Mouse (Mus musculus) left cerebral cortex, adult 8-10 months (tissue): ENCODE measurements around the gene Otos. TPM values are rescaled to one million over a fixed set of nuclear protein-coding genes. Genes with fewer than 3 reads are reported as not detected.

ENCODE experiments used
- DNase-seq, 2 experiments: peaks; one replicate each; pipeline ENCODE4 v3.0.0; 2022; ENCODE audit warnings: low spot score in 2 of 2
- total RNA-seq, 4 experiments: library from RNA; stranded (reverse); gene quantifications; 2 replicates each; pipeline ENCODE4 v1.2.4; 2022

Otos gene
- total RNA-seq, 4 experiments from 2014 or later = 0.58 to 0.68 TPM; not detected in 2

DNA sequence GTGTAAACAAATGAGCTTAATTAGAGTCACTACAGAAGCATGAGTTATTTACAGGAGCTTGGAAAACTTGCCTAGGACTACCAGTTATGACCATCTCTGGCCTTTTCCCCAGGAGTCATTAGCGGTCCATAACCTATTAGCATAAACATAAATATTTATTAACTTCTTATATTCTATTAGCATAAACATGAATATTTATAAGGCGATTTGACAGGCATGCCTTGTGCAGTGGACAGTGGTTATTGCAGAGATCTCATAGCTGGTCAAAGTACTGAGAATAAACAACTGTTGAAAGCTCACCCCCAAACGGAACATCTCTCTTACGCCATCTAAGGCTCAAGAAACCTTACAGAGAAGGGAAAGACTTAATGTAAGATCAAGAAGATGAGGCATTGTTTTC is 35.5 kb downstream of the Otos start:
- no peak for DNase-seq

DNA sequence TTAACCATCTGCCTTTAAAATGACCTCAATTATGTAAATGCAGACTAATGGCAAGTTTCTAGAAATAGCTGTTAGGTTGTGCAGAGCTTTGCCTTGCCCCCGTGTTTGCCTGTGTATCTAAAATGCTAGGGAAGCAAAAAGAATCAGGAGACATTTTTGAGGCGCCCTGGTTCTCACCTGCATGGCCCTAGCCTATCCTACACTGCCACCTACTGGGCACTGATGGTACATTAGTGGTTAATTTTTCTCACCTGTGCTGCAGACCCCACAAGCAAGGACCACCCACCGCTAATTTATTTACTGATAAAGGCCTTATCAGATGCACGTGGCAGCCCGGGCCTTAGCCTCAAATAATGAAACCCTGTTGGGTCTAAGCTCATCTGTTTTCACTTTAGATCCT is 37.6 kb downstream of the Otos start:
- peak; percentile 21 to 43 for DNase-seq

DNA sequence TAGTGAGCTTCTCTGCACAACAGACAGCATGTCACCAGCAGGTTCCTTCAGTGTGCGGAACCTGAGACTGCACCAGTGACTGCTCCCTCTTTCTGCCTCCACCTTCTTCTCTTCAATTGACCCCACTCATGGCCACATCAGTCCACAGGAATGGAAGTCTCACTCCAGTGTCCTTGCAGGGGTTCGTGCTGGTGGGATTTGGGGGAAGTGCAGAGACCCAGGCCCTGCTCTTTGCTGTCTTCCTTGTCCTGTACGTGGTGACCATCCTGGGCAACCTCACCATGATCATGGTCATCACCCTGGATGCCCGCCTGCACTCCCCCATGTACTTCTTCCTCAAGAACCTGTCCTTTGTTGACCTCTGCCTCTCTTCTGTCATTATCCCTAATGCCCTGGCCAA is 40.9 kb downstream of the Otos start:
- DNase-seq = no peak

DNA sequence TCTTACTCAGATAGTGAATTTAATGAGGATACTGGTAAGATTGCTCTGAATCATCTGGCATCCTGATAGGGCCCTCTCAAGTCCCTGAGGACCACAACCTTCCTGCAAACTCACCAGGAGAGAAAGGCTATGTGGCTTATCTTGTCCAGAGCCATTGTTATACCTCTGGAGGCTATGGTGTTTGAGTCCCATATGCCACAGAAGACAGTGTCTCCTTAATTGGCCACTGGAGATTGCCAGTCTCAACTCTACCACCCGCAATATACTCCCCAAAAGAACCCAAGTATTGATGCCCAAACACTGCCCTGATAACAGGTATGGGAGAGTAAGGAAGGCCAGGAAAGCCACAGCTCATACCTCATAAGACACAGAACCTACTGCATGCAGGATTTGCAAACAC is 43.2 kb downstream of the Otos start, which contains the start of gene Olfr1410:
Olfr1410 (plus strand) TSS at position 301 of the 400 bp plus-strand sequence.
- no peak for DNase-seq

DNA sequence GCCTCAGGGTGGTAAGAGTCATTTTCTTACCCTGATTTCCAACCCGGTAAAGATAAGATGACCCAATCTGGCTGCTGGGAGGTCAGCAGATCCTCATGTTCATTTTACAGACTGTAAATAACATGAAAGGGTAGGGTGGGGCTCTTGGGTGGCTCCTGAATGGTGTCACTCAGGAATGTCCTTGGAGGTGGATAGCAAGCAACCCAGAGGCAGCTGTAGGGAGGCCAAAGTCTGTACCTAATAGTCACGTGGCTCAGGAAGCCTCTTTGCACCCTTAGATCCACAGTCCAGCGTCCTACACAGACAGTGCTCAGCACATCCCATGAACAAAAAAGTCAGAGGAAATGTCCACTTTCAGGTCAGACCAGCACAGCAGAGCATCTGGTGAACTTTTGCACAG is 52.6 kb downstream of the Otos start:
- DNase-seq = no peak

Other genes starting within 250 kb of the Otos start
- 100 to 1,000 TPM; 219 to 243 (median 235) TPM for gene Ndufa10, start 175.0 kb downstream of the Otos start, total RNA-seq
- not detected for gene Olfr1416, start 163.7 kb downstream of the Otos start, total RNA-seq
- not detected for gene Olfr1415, start 152.7 kb downstream of the Otos start, total RNA-seq
- not detected for gene Olfr1414, start 130.2 kb downstream of the Otos start, total RNA-seq
- gene Olfr1413, start 77.5 kb downstream of the Otos start, total RNA-seq = not detected
- gene Olfr1412, start 63.1 kb downstream of the Otos start, total RNA-seq = not detected
- not detected for gene Olfr1411, start 54.4 kb downstream of the Otos start, total RNA-seq
- gene Olfr1410, start 43.1 kb downstream of the Otos start, total RNA-seq = not detected
- gene Olfr12, start 31.1 kb downstream of the Otos start, total RNA-seq = not detected
- gene Cops9, start 6.9 kb downstream of the Otos start, total RNA-seq = 100 to 1,000 TPM; 199 to 246 (median 216) TPM
- 10 to 100 TPM; 78.8 to 86.2 (median 83.5) TPM for gene Gpc1, start 182.8 kb upstream of the Otos start, total RNA-seq